Mouse (Mus musculus) heart, postnatal 0 days (tissue): Measurements from ENCODE around the gene Meig1.

Experiments
- CTCF ChIP-seq: IDR thresholded peaks from 2 replicates; pipeline ENCODE4 v1.5.1; 2016; ENCODE audit warnings: antibody characterized with exemption, control low read depth, low read depth
- EP300 ChIP-seq: IDR thresholded peaks from 2 replicates; pipeline ENCODE4 v1.6.1; 2016; ENCODE audit warnings: antibody characterized with exemption, low read depth

- no peak for TF ChIP-seq CTCF
- TF ChIP-seq EP300: no peak
These were observed 15.5 kb upstream of the Meig1 start for GRCm38 (mm10) chr2:3437956-3438355.
